Mouse (Mus musculus) c-Kit-positive CD71-negative TER-119-negative erythroid progenitor cells, embryonic 14.5 days (primary cell): ENCODE data around the gene Vmn1r179.
"Not testable (repeated sequence)": the region's sequence is repeated elsewhere in the genome, so short reads cannot be mapped to it uniquely, and the experiment has no call there.

Experiments used
- DNase-seq: peaks from one replicate; pipeline ENCODE4 v3.0.0-alpha.2; 2013; ENCODE audit warnings: low read depth

The Vmn1r179 gene

GRCm38 (mm10) chr7:23926678-23927077 is at the start of gene Vmn1r179:
Gene Vmn1r179, plus strand, starts transcription at chr7:23926978.
- no peak for DNase-seq

DNA sequence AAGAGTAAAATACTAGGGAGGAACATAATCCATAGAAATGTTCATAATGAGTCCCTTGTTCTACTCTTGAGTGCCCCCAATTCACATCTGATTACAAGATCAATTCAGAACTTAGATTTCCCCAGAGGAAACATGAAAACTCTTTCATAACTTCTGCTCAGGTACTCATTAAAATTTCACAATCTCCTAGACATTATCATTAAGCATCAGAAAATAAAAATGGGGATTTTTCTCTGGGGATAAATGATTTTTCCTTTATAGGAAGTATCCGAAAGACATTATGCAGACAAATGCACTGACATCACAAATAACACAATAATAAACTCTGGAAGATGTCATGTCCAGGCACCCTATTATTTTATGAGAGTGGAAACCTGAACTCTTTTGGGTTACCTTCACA is 35.1 kb upstream of the Vmn1r179 start, which contains the start of gene Vmn1r178:
TSS of gene Vmn1r178 (plus strand) at position 301 of the 400 bp plus-strand sequence.
- DNase-seq = no peak

DNA sequence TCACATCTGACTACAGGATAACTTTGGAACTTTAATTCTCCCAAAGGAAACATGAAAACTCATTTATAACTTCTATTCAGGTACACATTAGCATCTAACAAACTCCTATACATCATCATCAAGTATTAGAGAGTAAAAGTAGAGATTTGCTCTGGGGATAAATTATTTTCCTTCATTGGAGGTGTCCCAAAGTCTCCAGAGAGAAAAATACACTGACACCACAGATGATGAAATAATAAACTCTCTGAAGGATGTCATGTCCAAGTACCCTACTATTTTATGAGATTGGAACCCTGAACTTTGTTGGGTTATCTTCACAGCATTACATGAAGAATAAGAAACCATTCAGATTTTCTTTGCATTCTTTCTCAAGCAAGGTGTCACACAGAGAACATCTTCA is 23.6 kb downstream of the Vmn1r179 start, which contains the start of gene Vmn1r180:
TSS of gene Vmn1r180 (plus strand) at position 301 of the 400 bp plus-strand sequence.
- no peak for DNase-seq

DNA sequence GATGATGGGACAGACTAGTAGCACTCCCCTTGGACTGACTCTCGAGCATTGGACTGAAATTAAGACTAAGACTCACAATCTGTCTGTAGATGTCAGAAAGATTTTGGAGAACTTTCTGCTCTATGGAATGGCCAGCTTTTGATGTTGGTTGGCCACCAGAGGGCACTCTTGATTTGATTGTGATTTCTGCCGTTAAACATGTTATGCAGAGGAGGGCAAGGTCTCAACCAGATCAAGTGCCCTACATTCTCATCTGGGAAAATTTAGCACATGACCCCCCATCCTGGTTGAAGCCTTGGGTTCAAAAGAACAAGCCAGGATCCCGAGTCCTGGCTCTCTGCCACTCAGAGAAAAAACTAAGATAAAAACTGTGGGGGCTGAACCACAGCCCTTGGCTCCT is 41.3 kb downstream of the Vmn1r179 start:
- not testable (repeated sequence) for DNase-seq

- not testable (repeated sequence) for DNase-seq
These were observed 47.5 kb downstream of the Vmn1r179 start, which contains the start of gene Vmn1r181 for GRCm38 (mm10) chr7:23974315-23974714. Gene Vmn1r181, plus strand, starts transcription at chr7:23974615.
